Mouse (Mus musculus): ENCODE results near the gene Gm43720. TPM values are rescaled to one million over a fixed set of nuclear protein-coding genes. Genes with fewer than 3 reads are reported as not detected.

Gene Gm43720
- polyA plus RNA-seq, 1 experiment from 2014 or later, result 0.13 TPM

GRCm38 (mm10) chr5:138260834-138261233 lies 18.9 kb downstream of the Gm43720 start:
- WGBS, result 91% methylated on average over 11 of the region's 11 CpGs
- no peak overlapping the region for H3K27ac ChIP-seq
- peaks cover 25% of the 10 kb centered on the region for H3K4me1 ChIP-seq
- H3K27me3 ChIP-seq, result no peaks in the 10 kb centered on the region
- no peak overlapping the region for H3K4me3 ChIP-seq
- peaks cover 56% of the 10 kb centered on the region for H3K36me3 ChIP-seq
- no peak overlapping the region for H3K4me2 ChIP-seq (replicated peaks)
- no peak overlapping the region for H3K9ac ChIP-seq
- ATAC-seq (ENCODE audit: low FRiP score, low read depth), result no peak
- no peaks in the 10 kb centered on the region for H3K9me3 ChIP-seq

GRCm38 (mm10) chr5:138260051-138260450 lies 19.7 kb downstream of the Gm43720 start:
- Histone ChIP-seq H3K36me3 (peaks cover 51% of the 10 kb centered on the region), H3K9me3 (no peaks in the 10 kb centered on the region), H3K27ac (no peak overlapping the region)

GRCm38 (mm10) chr5:138258993-138259392 lies 20.8 kb downstream of the Gm43720 start:
- ATAC-seq (ENCODE audit: low FRiP score, low read depth), result no peak
- Histone ChIP-seq H3K36me3 (peaks cover 51% of the 10 kb centered on the region), H3K9me3 (no peaks in the 10 kb centered on the region), H3K9ac (no peak overlapping the region), H3K4me2 (replicated peaks) (no peak overlapping the region), H3K27ac (no peak overlapping the region), H3K4me1 (peaks cover 23% of the 10 kb centered on the region), H3K27me3 (no peaks in the 10 kb centered on the region), H3K4me3 (no peak overlapping the region)
- 59% methylated on average over 7 of the region's 7 CpGs for WGBS

More at GRCm38 (mm10) chr5:138260051-138260450, 19.7 kb downstream of the Gm43720 start:
- 0 out of 2 replicates have a peak overlapping the region, but pooled peaks have one; percentile 13 for H3K9ac ChIP-seq
- no peak overlapping the region for H3K4me3 ChIP-seq
- no peak for ATAC-seq (ENCODE audit: low FRiP score, low read depth)
- H3K4me2 ChIP-seq (replicated peaks), result no peak overlapping the region
- H3K4me1 ChIP-seq, result peaks cover 25% of the 10 kb centered on the region
- 83% methylated on average over 10 of the region's 10 CpGs for WGBS
- no peaks in the 10 kb centered on the region for H3K27me3 ChIP-seq

- H3K9ac ChIP-seq, result no peak overlapping the region
- H3K27me3 ChIP-seq, result no peaks in the 10 kb centered on the region
- H3K9me3 ChIP-seq, result no peaks in the 10 kb centered on the region
- no peak overlapping the region for H3K4me2 ChIP-seq (replicated peaks)
- no peak overlapping the region for H3K27ac ChIP-seq
- no peak overlapping the region for H3K4me3 ChIP-seq
- WGBS, result 82% methylated on average over 6 of the region's 6 CpGs
- H3K4me1 ChIP-seq, result peaks cover 23% of the 10 kb centered on the region
- ATAC-seq (ENCODE audit: low FRiP score, low read depth), result no peak
- H3K36me3 ChIP-seq, result peaks cover 51% of the 10 kb centered on the region
Measured at GRCm38 (mm10) chr5:138258542-138258941, 21.2 kb downstream of the Gm43720 start.

GRCm38 (mm10) chr5:138258078-138258477 lies 21.7 kb downstream of the Gm43720 start:
- no peak overlapping the region for H3K27ac ChIP-seq
- no peak overlapping the region for H3K4me2 ChIP-seq (replicated peaks)
- peaks cover 21% of the 10 kb centered on the region for H3K4me1 ChIP-seq
- 82% methylated on average over 3 of the region's 3 CpGs for WGBS
- H3K27me3 ChIP-seq, result no peaks in the 10 kb centered on the region
- ATAC-seq (ENCODE audit: low FRiP score, low read depth), result no peak
- no peak overlapping the region for H3K9ac ChIP-seq
- H3K9me3 ChIP-seq, result no peaks in the 10 kb centered on the region
- peaks cover 51% of the 10 kb centered on the region for H3K36me3 ChIP-seq
- no peak overlapping the region for H3K4me3 ChIP-seq

GRCm38 (mm10) chr5:138257585-138257978 lies 22.2 kb downstream of the Gm43720 start:
- WGBS, result 94% methylated on average over 4 of the region's 4 CpGs
- peaks cover 16% of the 10 kb centered on the region for H3K4me1 ChIP-seq
- no peaks in the 10 kb centered on the region for H3K9me3 ChIP-seq
- no peak overlapping the region for H3K4me3 ChIP-seq
- peaks cover 51% of the 10 kb centered on the region for H3K36me3 ChIP-seq
- no peak overlapping the region for H3K4me2 ChIP-seq (replicated peaks)
- H3K27me3 ChIP-seq, result no peaks in the 10 kb centered on the region
- no peak overlapping the region for H3K27ac ChIP-seq
- no peak overlapping the region for H3K9ac ChIP-seq
- no peak for ATAC-seq (ENCODE audit: low FRiP score, low read depth)

GRCm38 (mm10) chr5:138256966-138257584 lies 22.7 kb downstream of the Gm43720 start:
- Histone ChIP-seq H3K4me2 (replicated peaks) (0 out of 2 replicates have a peak overlapping the region, but pooled peaks have one; percentile 88), H3K4me1 (peaks cover 11% of the 10 kb centered on the region), H3K36me3 (peaks cover 48% of the 10 kb centered on the region), H3K9me3 (no peaks in the 10 kb centered on the region), H3K4me3 (no peak overlapping the region; the same call in 1 of the 2 replicates), H3K27ac (no peak overlapping the region), H3K27me3 (no peaks in the 10 kb centered on the region), H3K9ac (no peak overlapping the region)
- WGBS, result 91% methylated on average over 10 of the region's 10 CpGs
- ATAC-seq (ENCODE audit: low FRiP score, low read depth), result no peak

GRCm38 (mm10) chr5:138256094-138256467 lies 23.7 kb downstream of the Gm43720 start:
- H3K9ac ChIP-seq, result peak overlapping the region; percentile 72
- H3K36me3 ChIP-seq, result peaks cover 38% of the 10 kb centered on the region
- no peaks in the 10 kb centered on the region for H3K27me3 ChIP-seq
- H3K4me2 ChIP-seq (replicated peaks), result peak overlapping the region; percentile 88
- peak overlapping the region; percentile 70; the same call in 1 of the 2 replicates for H3K27ac ChIP-seq
- peaks cover 10% of the 10 kb centered on the region for H3K4me1 ChIP-seq
- H3K9me3 ChIP-seq, result no peaks in the 10 kb centered on the region
- peak overlapping the region; percentile 70 for H3K4me3 ChIP-seq
- ATAC-seq (ENCODE audit: low FRiP score, low read depth), result no peak
- 23% methylated on average over 7 of the region's 7 CpGs for WGBS

GRCm38 (mm10) chr5:138255353-138256093 lies 24.2 kb downstream of the Gm43720 start, which contains the start of gene Lamtor4:
TSS of gene Lamtor4 (plus strand) at chr5:138255482.
- H3K9me3 ChIP-seq, result no peaks in the 10 kb centered on the region
- peak within 1 kb of the TSS; percentile 70; the same call in 1 of the 2 replicates for H3K27ac ChIP-seq
- H3K36me3 ChIP-seq, result peaks cover 32% of the 10 kb centered on the region
- ATAC-seq (ENCODE audit: low FRiP score, low read depth), result peak; percentile 100
- H3K4me2 ChIP-seq (replicated peaks), result peak within 1 kb of the TSS; percentile 88
- H3K4me1 ChIP-seq, result peaks cover 10% of the 10 kb centered on the region
- H3K4me3 ChIP-seq, result peak within 1 kb of the TSS; percentile 70
- WGBS, result under 1% methylated on average over 38 of the region's 38 CpGs
- H3K9ac ChIP-seq, result peak within 1 kb of the TSS; percentile 72
- no peaks in the 10 kb centered on the region for H3K27me3 ChIP-seq

- Histone ChIP-seq H3K9me3 (no peaks in the 10 kb centered on the region), H3K4me1 (peaks cover 10% of the 10 kb centered on the region), H3K9ac (no peak overlapping the region), H3K27me3 (no peaks in the 10 kb centered on the region), H3K4me2 (replicated peaks) (no peak overlapping the region), H3K36me3 (peaks cover 8% of the 10 kb centered on the region; the same call in 1 of the 2 replicates), H3K4me3 (no peak overlapping the region), H3K27ac (no peak overlapping the region)
- 90% methylated on average over 3 of the region's 3 CpGs for WGBS
- no peak for ATAC-seq (ENCODE audit: low FRiP score, low read depth)
Measured at GRCm38 (mm10) chr5:138253061-138253460, 26.7 kb downstream of the Gm43720 start.

- Histone ChIP-seq H3K9me3 (no peaks in the 10 kb centered on the region), H3K4me1 (peaks cover 5% of the 10 kb centered on the region), H3K9ac (no peak overlapping the region), H3K36me3 (no peaks in the 10 kb centered on the region), H3K4me2 (replicated peaks) (no peak overlapping the region), H3K27ac (no peak overlapping the region), H3K27me3 (no peaks in the 10 kb centered on the region), H3K4me3 (no peak overlapping the region)
- no peak for ATAC-seq (ENCODE audit: low FRiP score, low read depth)
- 85% methylated on average over 12 of the region's 12 CpGs for WGBS
Measured at GRCm38 (mm10) chr5:138251144-138251543, 28.6 kb downstream of the Gm43720 start.

GRCm38 (mm10) chr5:138241511-138241910 lies 38.2 kb downstream of the Gm43720 start:
- no peaks in the 10 kb centered on the region for H3K27me3 ChIP-seq
- H3K4me2 ChIP-seq (replicated peaks), result no peak overlapping the region
- no peak for ATAC-seq (ENCODE audit: low FRiP score, low read depth)
- no peaks in the 10 kb centered on the region for H3K36me3 ChIP-seq
- no peak overlapping the region for H3K27ac ChIP-seq
- H3K9ac ChIP-seq, result no peak overlapping the region
- H3K9me3 ChIP-seq, result no peaks in the 10 kb centered on the region
- no peaks in the 10 kb centered on the region for H3K4me1 ChIP-seq
- WGBS, result 18% methylated on average over 2 of the region's 2 CpGs
- H3K4me3 ChIP-seq, result no peak overlapping the region

Data from limb, embryonic 13.5 days (tissue).